Mouse (Mus musculus) heart, embryonic 11.5 days (tissue): ENCODE results near the gene Clk2. TPM values are rescaled to one million over a fixed set of nuclear protein-coding genes. Genes with fewer than 3 reads are reported as not detected.

Source experiments
- ATAC-seq: fragments of 200-750 bp; cut with Nextera tagmentation; replicated peaks from 2 replicates; pipeline ENCODE4 v1.8.0; 2017; ENCODE audit warnings: moderate library complexity; ENCODE audit not compliant: insufficient number of reproducible peaks, low FRiP score, low TSS enrichment
- H3K27ac ChIP-seq: fragments of 300-500 bp; sonication (generic); 2 replicates; pipeline ENCODE4 v1.5.1; 2014; ENCODE audit warnings: mild to moderate bottlenecking, low read depth, low read length
- H3K27me3 ChIP-seq: fragments of 300-500 bp; sonication (generic); 2 replicates; pipeline ENCODE4 v1.6.1; 2014; ENCODE audit warnings: mild to moderate bottlenecking, low read length, mixed read lengths; ENCODE audit not compliant: control insufficient read depth, insufficient read depth
- H3K36me3 ChIP-seq: fragments of 300-500 bp; sonication (generic); 2 replicates; pipeline ENCODE4 v1.6.1; 2014; ENCODE audit warnings: mild to moderate bottlenecking, low read length, moderate library complexity, mixed read lengths; ENCODE audit not compliant: control insufficient read depth, insufficient read depth
- H3K4me1 ChIP-seq: fragments of 300-500 bp; sonication (generic); 2 replicates; pipeline ENCODE4 v1.6.1; 2014; ENCODE audit warnings: low read length; ENCODE audit not compliant: control insufficient read depth, insufficient read depth
- H3K4me2 ChIP-seq: fragments of 300-500 bp; sonication (generic); 2 replicates; pipeline ENCODE4 v1.6.1; 2014; ENCODE audit warnings: mild to moderate bottlenecking, moderate library complexity
- H3K4me3 ChIP-seq: fragments of 300-500 bp; sonication (generic); 2 replicates; pipeline ENCODE4 v1.5.1; 2014; ENCODE audit warnings: low read depth, low read length
- H3K9ac ChIP-seq: fragments of 300-500 bp; sonication (generic); 2 replicates; pipeline ENCODE4 v1.6.1; 2014; ENCODE audit warnings: mild to moderate bottlenecking, low read depth, low read length, moderate library complexity
- H3K9me3 ChIP-seq: fragments of 300-500 bp; sonication (generic); replicated peaks from 2 replicates; pipeline ENCODE4 v1.6.1; 2016; ENCODE audit warnings: low read length; ENCODE audit not compliant: control insufficient read depth
- WGBS: fragments of 180-500 bp; shearing (Covaris S2); extraction: QIAGEN DNeasy Blood & Tissue Kit; methylation state at CpG from one replicate; pipeline ENCODE4 v1.1.7; 2014; ENCODE audit not compliant: insufficient replicate concordance; 5-methylcytosine and 5-hydroxymethylcytosine counted together
- polyA plus RNA-seq: library from polyadenylated mRNA; unstranded; fragments of >200 nt; fragmentation: Nextera tagmentation; extraction: Ambion mirVana; gene quantifications from 2 replicates; pipeline ENCODE4 v1.2.1, GENCODE M21; 2014

Gene Clk2
- polyA plus RNA-seq, 1 experiment from 2014 or later: 20.1 TPM

DNA sequence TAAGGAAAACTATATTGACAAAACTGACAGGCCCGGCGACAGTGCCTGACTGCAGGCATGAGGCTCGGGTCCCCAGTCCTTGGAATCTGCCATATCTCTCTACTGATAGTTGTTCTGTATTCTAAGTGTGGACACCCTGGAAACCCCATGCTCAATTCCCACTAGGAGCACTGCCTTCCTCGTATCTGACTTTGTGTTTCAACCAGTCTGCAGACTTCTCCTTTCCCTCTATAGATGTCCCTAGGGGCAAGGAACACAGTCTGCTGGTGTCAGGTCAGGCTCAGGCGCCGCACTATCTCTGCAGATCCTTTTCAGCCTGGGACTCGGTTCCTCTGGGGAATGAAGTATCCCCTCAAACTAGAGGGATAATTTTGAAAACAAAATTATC, 31.5 kb upstream of the Clk2 start:
- Histone ChIP-seq H3K9ac (no peak overlapping the region), H3K4me1 (peaks cover 10% of the 10 kb centered on the region; the same call in 1 of the 2 replicates), H3K36me3 (no peaks in the 10 kb centered on the region), H3K4me3 (no peak overlapping the region), H3K27ac (peak overlapping the region; percentile 59), H3K9me3 (no peaks in the 10 kb centered on the region), H3K4me2 (peak overlapping the region; percentile 73), H3K27me3 (peaks cover 3% of the 10 kb centered on the region)
- 53% methylated on average over 7 of the region's 7 CpGs for WGBS
- ATAC-seq: no peak

DNA sequence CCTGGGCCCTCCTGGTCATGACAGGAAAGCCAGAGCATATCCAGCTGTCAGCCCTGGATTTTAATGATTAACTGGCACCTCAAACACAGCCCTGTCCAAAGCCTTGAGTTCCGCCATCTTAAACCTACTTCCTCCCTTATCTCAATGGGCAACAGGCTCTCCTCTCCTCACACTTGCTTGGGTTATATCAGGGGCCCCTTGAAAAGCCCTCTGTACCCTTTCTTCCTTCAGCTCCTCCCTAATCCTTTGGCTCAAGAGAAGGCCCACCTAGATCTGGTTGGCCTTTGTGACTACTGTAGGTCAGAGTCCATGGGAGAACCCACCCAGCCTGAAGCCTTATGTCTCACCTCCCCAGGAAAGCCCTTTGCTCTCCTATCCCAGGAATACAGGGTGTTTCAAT, 30.8 kb upstream of the Clk2 start:
- Histone ChIP-seq H3K9me3 (no peaks in the 10 kb centered on the region), H3K27ac (peak overlapping the region; percentile 59; the same call in 1 of the 2 replicates), H3K4me2 (no peak overlapping the region), H3K4me3 (no peak overlapping the region), H3K4me1 (peaks cover 10% of the 10 kb centered on the region; the same call in 1 of the 2 replicates), H3K9ac (no peak overlapping the region), H3K36me3 (no peaks in the 10 kb centered on the region), H3K27me3 (peaks cover 3% of the 10 kb centered on the region)
- 38% methylated on average over 1 of the region's 1 CpGs for WGBS
- ATAC-seq: 0 out of 2 replicates have a peak, but pooled peaks have one; percentile 13

DNA sequence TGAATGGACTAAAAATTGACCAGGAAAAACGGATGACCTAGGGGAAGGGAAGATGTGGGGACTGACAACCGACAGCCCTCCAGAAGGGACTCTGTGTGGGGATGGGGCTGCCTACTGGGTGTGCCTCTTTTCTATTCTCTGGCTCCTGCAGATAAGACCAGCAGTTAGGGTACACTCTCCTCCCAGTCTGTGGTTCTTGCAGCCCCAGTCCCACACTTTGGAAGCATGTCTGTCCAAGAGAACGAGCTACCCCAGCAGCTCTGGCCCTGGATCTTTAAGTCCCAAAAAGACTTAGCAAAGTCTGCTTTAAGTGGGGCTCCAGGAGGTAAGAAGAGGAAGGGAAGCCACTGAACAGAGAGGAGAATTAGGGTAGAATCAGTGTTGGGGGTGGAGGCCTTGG, 28.6 kb upstream of the Clk2 start, which contains the start of gene Pklr:
TSS of gene Pklr (plus strand) at position 185 of the 400 bp plus-strand sequence.
- Histone ChIP-seq H3K4me3 (peak within 1 kb of the TSS; percentile 20), H3K4me1 (peaks cover 10% of the 10 kb centered on the region; the same call in 1 of the 2 replicates), H3K27me3 (peaks cover 3% of the 10 kb centered on the region), H3K4me2 (peak within 1 kb of the TSS; percentile 25), H3K9ac (peak within 1 kb of the TSS; percentile 39; the same call in 1 of the 2 replicates), H3K36me3 (no peaks in the 10 kb centered on the region), H3K9me3 (no peaks in the 10 kb centered on the region), H3K27ac (peak within 1 kb of the TSS; percentile 41; the same call in 1 of the 2 replicates)
- 48% methylated on average over 3 of the region's 3 CpGs for WGBS
- peak; percentile 68; the same call in 1 of the 2 replicates for ATAC-seq

DNA sequence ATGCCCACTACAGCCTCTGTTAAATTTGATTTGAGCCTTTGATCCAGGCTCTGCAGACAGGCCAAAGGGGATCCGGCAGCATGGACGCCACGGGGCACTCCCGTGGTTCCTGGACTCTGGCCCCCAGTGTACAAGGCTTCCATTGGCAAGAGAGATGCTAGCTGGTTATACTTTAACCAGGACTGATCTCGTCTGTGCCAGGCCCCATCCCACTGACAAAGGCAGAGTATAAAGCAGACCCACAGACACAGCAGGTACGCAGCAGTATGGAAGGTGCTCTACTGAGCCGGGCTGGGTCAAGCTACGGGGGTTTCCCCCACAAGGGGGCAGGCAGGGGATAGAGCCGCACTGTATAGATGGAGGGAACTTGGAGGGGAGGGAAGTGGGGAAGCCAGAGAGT, 28.2 kb upstream of the Clk2 start:
- Histone ChIP-seq H3K27ac (peak overlapping the region; percentile 41; the same call in 1 of the 2 replicates), H3K4me2 (peak overlapping the region; percentile 20), H3K9me3 (no peaks in the 10 kb centered on the region), H3K27me3 (peaks cover 3% of the 10 kb centered on the region), H3K36me3 (no peaks in the 10 kb centered on the region), H3K4me3 (peak overlapping the region; percentile 20), H3K4me1 (peaks cover 10% of the 10 kb centered on the region; the same call in 1 of the 2 replicates), H3K9ac (peak overlapping the region; percentile 36; the same call in 1 of the 2 replicates)
- ATAC-seq: peak; percentile 47; the same call in 1 of the 2 replicates
- WGBS: 41% methylated on average over 9 of the region's 9 CpGs

DNA sequence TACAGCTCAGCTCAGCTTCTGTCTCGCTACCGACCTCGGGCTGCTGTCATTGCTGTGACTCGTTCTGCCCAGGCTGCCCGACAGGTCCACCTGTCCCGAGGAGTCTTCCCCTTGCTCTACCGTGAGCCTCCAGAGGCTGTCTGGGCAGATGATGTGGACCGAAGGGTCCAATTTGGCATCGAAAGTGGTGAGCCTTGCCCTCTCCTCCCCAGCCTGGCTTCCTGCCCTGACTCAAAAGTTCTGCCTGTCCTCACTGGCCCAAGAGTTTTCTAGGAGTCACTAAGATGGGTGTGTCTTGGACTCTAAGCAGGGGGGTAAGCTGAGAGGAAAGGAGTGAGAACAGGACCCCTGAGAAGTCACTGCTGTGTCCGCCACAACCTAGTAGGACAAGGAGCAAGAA, 19.8 kb upstream of the Clk2 start:
- Histone ChIP-seq H3K9ac (no peak overlapping the region), H3K36me3 (no peaks in the 10 kb centered on the region), H3K27ac (no peak overlapping the region), H3K9me3 (no peaks in the 10 kb centered on the region), H3K4me3 (no peak overlapping the region), H3K27me3 (peaks cover 40% of the 10 kb centered on the region), H3K4me1 (peaks cover 6% of the 10 kb centered on the region), H3K4me2 (no peak overlapping the region)
- no peak for ATAC-seq
- WGBS: 74% methylated on average over 10 of the region's 10 CpGs

DNA sequence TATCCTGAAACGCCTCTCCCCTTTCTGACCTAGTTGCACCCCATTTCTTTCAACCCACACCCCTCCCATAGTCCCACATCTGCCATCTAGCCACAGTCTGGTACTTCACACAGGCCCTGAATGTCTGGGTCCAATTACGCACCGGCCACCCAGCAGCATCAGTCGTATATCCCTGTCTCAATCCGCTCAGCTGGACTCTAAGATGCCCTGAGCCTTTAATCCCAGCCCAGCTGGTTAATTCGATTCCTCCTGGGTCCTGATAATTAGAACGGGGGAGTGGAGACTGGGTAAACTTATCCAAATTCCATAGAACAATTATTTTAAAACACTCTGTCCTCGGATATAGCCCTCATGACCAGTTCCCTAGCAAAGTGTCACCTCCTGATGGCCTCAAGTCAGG, 19.0 kb upstream of the Clk2 start:
- no peak overlapping the region for H3K9ac ChIP-seq
- H3K9me3 ChIP-seq: no peaks in the 10 kb centered on the region
- 64% methylated on average over 8 of the region's 8 CpGs for whole genome bisulfite sequencing
- H3K4me2 ChIP-seq: no peak overlapping the region
- peaks cover 6% of the 10 kb centered on the region for H3K4me1 ChIP-seq
- H3K27me3 ChIP-seq: peaks cover 48% of the 10 kb centered on the region
- H3K4me3 ChIP-seq: no peak overlapping the region
- H3K36me3 ChIP-seq: no peaks in the 10 kb centered on the region
- no peak for ATAC-seq
- no peak overlapping the region for H3K27ac ChIP-seq

DNA sequence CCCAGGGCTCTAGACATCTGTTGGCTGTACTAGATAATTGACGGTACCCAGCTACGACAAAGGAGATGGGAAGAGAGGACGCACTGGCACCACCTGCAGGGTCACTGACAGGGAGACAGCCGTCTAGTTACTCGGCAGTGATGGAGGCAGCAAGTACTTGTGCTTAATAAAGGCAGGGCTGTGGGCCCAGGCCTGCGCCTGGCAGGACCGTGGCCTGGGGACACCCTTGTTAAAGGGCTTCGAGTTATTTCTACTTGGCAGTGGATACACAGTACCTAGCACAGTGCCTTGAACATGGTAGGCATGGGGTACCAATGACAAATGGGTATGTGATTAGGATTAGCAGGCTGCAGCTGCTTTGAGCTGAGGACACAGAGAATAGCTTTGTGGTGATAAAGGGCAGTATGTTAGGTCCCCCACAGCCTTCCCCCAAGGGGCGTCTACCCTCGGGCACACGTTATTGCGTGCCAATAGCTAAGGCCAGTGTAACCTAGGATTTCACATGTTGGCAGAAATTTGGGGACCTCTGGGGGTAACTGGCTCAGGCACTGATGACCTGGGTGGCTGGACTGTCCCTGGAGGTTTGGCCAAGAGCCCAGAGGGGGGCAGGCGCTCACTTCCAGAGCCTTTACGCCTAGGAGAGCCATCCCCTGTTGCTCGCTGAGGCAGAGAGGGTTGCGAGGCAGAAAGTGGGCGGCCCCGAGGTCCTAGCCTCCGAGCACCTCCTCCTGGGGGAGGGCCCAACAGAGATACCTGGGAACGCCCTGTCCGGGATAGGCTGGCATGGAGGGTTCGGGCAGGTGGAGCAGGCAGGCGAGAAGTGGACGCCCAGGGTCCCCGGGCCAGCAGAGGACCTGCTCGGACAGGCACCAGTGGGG, 17.3 kb upstream of the Clk2 start:
- H3K4me1 ChIP-seq: peaks cover 6% of the 10 kb centered on the region
- H3K4me3 ChIP-seq: peak overlapping the region; percentile 27
- no peak overlapping the region for H3K27ac ChIP-seq
- peak; percentile 83 for ATAC-seq
- H3K9ac ChIP-seq: no peak overlapping the region
- no peaks in the 10 kb centered on the region for H3K9me3 ChIP-seq
- H3K4me2 ChIP-seq: peak overlapping the region; percentile 59
- WGBS: 20% methylated on average over 26 of the region's 26 CpGs
- peaks cover 62% of the 10 kb centered on the region for H3K27me3 ChIP-seq
- no peaks in the 10 kb centered on the region for H3K36me3 ChIP-seq

DNA sequence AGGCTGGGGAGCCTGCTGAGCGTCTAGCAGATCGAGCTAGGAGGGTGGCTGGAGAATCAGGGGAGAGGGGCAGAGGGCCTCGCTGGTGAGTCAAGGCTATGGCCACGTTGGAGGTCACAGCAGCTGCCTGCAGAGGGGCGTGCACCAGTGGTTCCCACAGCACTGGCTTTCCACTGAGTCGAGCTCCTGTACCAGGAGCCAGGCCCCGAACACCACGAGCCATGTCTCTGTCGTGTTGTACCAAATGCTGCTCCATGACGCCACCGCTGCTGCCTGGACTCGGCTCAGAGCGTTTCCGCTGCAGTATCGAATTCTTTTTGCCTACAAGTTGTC, 16.6 kb upstream of the Clk2 start:
- no peak overlapping the region for H3K27ac ChIP-seq
- WGBS: 10% methylated on average over 15 of the region's 15 CpGs
- H3K9ac ChIP-seq: no peak overlapping the region
- peaks cover 62% of the 10 kb centered on the region for H3K27me3 ChIP-seq
- no peaks in the 10 kb centered on the region for H3K9me3 ChIP-seq
- H3K4me2 ChIP-seq: peak overlapping the region; percentile 59
- ATAC-seq: no peak; the same call in 1 of the 2 replicates
- H3K4me1 ChIP-seq: peaks cover 6% of the 10 kb centered on the region
- H3K4me3 ChIP-seq: peak overlapping the region; percentile 27
- H3K36me3 ChIP-seq: no peaks in the 10 kb centered on the region
